Mouse (Mus musculus) limb, embryonic 10.5 days (tissue): ENCODE data around the gene Zfp827. TPM values are rescaled to one million over a fixed set of nuclear protein-coding genes. Genes with fewer than 3 reads are reported as not detected.

Experiments
- DNase-seq: peaks from one replicate; pipeline ENCODE4 v3.0.0-alpha.2; 2017; ENCODE audit warnings: low spot score
- H3K27ac ChIP-seq: fragments of 300-500 bp; sonication (generic); 2 replicates; pipeline ENCODE4 v1.5.1; 2016; ENCODE audit warnings: mild to moderate bottlenecking
- H3K27me3 ChIP-seq: fragments of 300-500 bp; sonication (generic); 2 replicates; pipeline ENCODE4 v1.6.1; 2016; ENCODE audit warnings: low read depth, mild to moderate bottlenecking; ENCODE audit not compliant: poor library complexity, severe bottlenecking
- H3K36me3 ChIP-seq: fragments of 300-500 bp; sonication (generic); 2 replicates; pipeline ENCODE4 v1.6.1; 2016; ENCODE audit warnings: mild to moderate bottlenecking, moderate library complexity
- H3K4me1 ChIP-seq: fragments of 300-500 bp; sonication (generic); 2 replicates; pipeline ENCODE4 v1.6.1; 2016
- H3K4me3 ChIP-seq: fragments of 300-500 bp; sonication (generic); 2 replicates; pipeline ENCODE4 v1.5.1; 2016; ENCODE audit warnings: mild to moderate bottlenecking, moderate library complexity
- H3K9me3 ChIP-seq: fragments of 300-500 bp; sonication (generic); replicated peaks from 2 replicates; pipeline ENCODE4 v1.6.1; 2016; ENCODE audit warnings: mild to moderate bottlenecking
- WGBS: fragments of 180-500 bp; shearing (Covaris S2); methylation state at CpG from one replicate; pipeline ENCODE4 v1.1.7; 2016; 5-methylcytosine and 5-hydroxymethylcytosine counted together
- polyA plus RNA-seq: library from polyadenylated mRNA; unstranded; fragments of >200 nt; fragmentation: Nextera tagmentation; extraction: Ambion mirVana; gene quantifications from 2 replicates; pipeline ENCODE4 v1.2.1, GENCODE M21; 2016

Gene Zfp827
- polyA plus RNA-seq, 1 experiment from 2014 or later, result 7.9 TPM

DNA sequence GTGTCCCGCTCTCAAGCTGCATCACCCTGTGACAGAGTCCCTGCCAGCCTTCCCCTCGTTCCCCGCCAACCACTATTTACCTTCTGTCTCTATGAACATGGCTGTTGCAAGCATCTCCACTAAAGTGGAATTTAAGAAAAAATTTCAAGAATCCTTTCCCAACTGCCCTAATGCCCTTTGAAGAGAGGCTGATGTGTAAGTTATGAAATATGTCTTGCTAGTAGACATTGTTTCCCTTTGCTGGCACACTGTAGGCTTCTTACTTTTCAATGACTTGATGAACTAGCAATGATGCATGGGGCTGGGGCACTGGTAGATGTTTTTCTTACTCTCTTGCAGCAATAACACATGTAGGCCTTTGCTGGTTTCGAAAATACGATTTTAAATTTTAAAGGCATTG lies 49.0 kb downstream of the Zfp827 start:
- Histone ChIP-seq H3K4me1 (peaks cover 12% of the 10 kb centered on the region; the same call in 1 of the 2 replicates), H3K27ac (no peak overlapping the region), H3K36me3 (peaks cover 98% of the 10 kb centered on the region), H3K9me3 (no peaks in the 10 kb centered on the region), H3K27me3 (no peaks in the 10 kb centered on the region), H3K4me3 (no peak overlapping the region)
- no peak for DNase-seq
- WGBS, result 94% methylated on average over 5 of the region's 5 CpGs

DNA sequence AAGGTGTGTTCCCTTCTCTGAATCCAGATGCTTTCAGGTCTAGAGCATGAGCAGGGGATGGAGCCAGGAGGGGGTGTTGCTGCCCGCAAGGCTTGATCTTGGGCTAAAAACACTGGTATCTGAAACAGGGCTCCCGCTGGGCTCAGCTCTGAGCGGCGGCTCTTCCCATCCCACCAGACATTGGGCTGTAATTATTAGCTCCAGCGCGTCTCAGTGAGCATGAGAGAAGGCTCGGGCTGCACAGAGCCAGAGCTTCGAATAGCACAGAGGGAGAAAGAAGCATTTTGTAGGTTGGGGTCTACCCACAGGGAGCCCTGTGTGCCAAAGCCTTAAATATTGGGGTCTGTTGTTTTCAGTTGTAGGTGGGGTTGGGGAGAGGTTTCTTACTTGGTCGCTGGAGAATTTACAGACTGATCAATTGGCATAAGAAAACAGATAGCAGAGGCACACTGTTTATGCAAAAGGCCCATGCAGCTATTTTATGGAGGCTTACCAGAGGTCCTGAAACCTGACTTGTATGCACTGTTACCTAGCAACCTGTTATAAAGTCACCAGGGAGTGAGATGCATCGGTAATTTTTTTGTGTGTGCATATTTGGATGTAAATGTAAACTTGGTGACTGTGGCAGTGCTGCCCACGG lies 50.4 kb downstream of the Zfp827 start:
- H3K4me1 ChIP-seq, result peaks cover 12% of the 10 kb centered on the region; the same call in 1 of the 2 replicates
- H3K9me3 ChIP-seq, result no peaks in the 10 kb centered on the region
- H3K27me3 ChIP-seq, result no peaks in the 10 kb centered on the region
- DNase-seq, result no peak
- 54% methylated on average over 11 of the region's 11 CpGs for WGBS
- H3K36me3 ChIP-seq, result peaks cover 98% of the 10 kb centered on the region
- H3K4me3 ChIP-seq, result no peak overlapping the region
- no peak overlapping the region for H3K27ac ChIP-seq

- Histone ChIP-seq H3K9me3 (no peaks in the 10 kb centered on the region), H3K27me3 (no peaks in the 10 kb centered on the region), H3K4me3 (no peak overlapping the region), H3K4me1 (peaks cover 12% of the 10 kb centered on the region; the same call in 1 of the 2 replicates), H3K27ac (no peak overlapping the region), H3K36me3 (peaks cover 98% of the 10 kb centered on the region)
- DNase-seq, result no peak
- WGBS, result 85% methylated on average over 3 of the region's 3 CpGs
Measured at GRCm38 (mm10) chr8:79079196-79079561, 50.9 kb downstream of the Zfp827 start.

GRCm38 (mm10) chr8:79080096-79080739 lies 52.0 kb downstream of the Zfp827 start:
- WGBS, result 81% methylated on average over 6 of the region's 6 CpGs
- peaks cover 95% of the 10 kb centered on the region for H3K36me3 ChIP-seq
- no peak overlapping the region for H3K27ac ChIP-seq

DNA sequence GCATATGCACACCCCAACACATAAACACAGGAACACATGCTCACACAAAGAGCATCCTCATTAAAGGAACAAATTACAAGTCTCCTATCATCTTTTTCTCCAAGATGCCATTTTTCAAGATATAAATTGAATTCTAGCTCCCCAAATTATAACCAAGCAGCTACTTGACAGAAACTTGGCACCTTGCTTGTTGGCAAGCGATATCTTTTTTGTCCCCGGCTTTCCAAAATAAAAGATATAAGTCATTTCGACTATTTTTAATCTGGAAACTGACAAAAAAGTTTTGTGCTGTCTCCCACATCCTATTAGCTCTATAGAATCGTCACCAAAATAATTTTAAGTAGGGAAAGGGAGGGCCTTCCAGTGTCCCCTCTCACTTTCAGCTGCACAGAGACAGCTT lies 53.1 kb downstream of the Zfp827 start:
- Histone ChIP-seq H3K27me3 (no peaks in the 10 kb centered on the region), H3K36me3 (peaks cover 90% of the 10 kb centered on the region), H3K9me3 (no peaks in the 10 kb centered on the region), H3K4me3 (no peak overlapping the region), H3K27ac (no peak overlapping the region), H3K4me1 (peaks cover 12% of the 10 kb centered on the region; the same call in 1 of the 2 replicates)
- 95% methylated on average over 4 of the region's 4 CpGs for WGBS
- no peak for DNase-seq

More at GRCm38 (mm10) chr8:79080096-79080739, 52.0 kb downstream of the Zfp827 start:
- DNase-seq, result no peak
- no peak overlapping the region for H3K4me3 ChIP-seq
- H3K27me3 ChIP-seq, result no peaks in the 10 kb centered on the region
- H3K4me1 ChIP-seq, result peaks cover 12% of the 10 kb centered on the region; the same call in 1 of the 2 replicates
- no peaks in the 10 kb centered on the region for H3K9me3 ChIP-seq

- Histone ChIP-seq H3K9me3 (no peaks in the 10 kb centered on the region), H3K4me1 (peaks cover 12% of the 10 kb centered on the region; the same call in 1 of the 2 replicates), H3K27ac (no peak overlapping the region), H3K4me3 (no peak overlapping the region), H3K27me3 (no peaks in the 10 kb centered on the region), H3K36me3 (peaks cover 92% of the 10 kb centered on the region)
- no peak for DNase-seq
- 91% methylated on average over 10 of the region's 10 CpGs for WGBS
Measured at GRCm38 (mm10) chr8:79081955-79082354, 53.7 kb downstream of the Zfp827 start.

DNA sequence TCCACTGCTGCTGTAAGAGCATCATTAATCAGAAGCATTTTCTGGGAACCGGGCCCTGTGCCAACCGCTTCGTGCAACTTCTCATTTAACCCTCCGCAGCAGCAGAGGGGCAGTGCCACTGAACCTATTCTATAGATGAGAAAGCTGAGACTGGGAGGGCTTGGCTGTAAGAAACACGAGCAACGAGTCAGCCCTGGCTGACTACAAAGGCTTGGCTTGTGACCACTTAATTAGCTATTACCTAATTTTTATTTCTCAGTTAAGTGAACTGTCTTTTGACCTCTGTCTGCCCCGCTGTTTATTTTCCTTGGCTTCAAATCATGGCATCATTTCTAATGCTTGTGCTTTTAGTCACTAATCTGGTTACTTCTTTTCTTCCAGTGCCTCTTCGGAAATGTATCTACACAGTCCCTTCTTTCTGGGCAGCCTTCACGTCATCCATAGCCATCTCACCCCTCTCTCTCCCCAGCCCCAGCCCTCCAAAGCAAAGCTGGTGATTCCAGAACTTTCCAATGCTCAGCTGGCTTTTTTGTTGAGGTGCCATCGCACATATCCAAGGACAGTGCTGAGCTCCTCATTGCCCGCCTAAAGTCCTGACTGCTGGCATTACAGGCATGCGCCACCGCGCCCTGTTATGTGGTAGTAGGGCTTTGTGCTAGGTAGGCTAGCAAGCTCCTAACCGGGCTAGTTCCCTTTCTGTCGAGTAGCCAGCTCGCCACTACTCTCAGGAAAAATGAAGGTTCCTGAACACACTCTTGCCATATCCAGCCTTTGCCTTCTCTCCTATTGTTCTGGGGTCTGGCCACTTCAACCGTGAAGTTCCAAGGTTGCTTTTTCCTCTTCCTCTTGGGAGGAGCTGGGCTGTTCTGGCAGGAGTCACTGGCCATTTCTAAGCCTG lies 55.5 kb downstream of the Zfp827 start:
- WGBS, result 91% methylated on average over 18 of the region's 18 CpGs
- Histone ChIP-seq H3K27ac (no peak overlapping the region), H3K36me3 (peaks cover 92% of the 10 kb centered on the region), H3K9me3 (no peaks in the 10 kb centered on the region), H3K27me3 (no peaks in the 10 kb centered on the region), H3K4me1 (peaks cover 9% of the 10 kb centered on the region; the same call in 1 of the 2 replicates), H3K4me3 (no peak overlapping the region)
- no peak for DNase-seq

DNA sequence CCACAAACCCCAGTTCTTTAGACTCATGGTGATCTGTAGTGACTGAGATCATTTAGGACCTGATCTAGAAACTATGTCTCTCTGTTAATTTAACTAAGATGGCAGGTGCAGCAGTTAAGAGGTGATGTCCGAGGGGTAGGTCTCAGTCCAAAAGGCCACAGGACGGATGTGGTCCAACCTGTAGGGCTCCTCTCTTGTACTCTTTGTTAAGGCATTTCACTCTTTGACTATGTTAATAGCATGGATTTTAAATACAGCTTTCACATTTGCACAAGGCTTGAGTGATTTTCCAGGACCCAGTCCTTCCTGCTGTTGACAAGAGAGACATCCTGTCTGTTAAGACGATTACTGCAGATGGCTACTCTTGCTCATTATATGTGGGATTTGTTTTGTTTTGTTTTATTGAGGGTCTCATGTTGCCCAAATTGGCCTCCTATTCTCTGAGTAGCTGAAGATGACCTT lies 56.2 kb downstream of the Zfp827 start:
- WGBS, result 87% methylated on average over 3 of the region's 3 CpGs
- H3K4me1 ChIP-seq, result peaks cover 3% of the 10 kb centered on the region; the same call in 1 of the 2 replicates
- H3K27me3 ChIP-seq, result no peaks in the 10 kb centered on the region
- no peak overlapping the region for H3K27ac ChIP-seq
- DNase-seq, result no peak
- peaks cover 92% of the 10 kb centered on the region for H3K36me3 ChIP-seq
- H3K9me3 ChIP-seq, result no peaks in the 10 kb centered on the region
- no peak overlapping the region for H3K4me3 ChIP-seq

DNA sequence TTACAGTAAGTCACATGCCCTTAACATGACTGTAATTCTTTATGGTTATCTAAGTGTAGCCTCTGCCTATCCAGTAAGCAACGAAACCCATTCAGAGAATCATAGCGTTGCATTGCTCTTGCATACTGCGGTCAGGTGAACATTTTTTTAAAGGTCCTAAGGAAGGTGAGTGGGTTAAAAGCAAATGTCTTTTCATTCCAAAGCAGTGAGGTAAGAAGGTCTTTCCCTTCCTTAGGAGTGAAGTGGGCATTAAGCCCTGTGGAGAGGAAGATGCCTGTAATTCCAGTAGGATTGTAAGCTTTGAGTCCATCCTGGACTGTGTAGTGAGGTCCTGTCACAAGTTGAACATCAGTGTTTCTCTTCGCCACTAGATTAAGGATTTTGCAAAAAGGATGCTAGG lies 66.2 kb downstream of the Zfp827 start:
- Histone ChIP-seq H3K27ac (no peak overlapping the region), H3K36me3 (peaks cover 88% of the 10 kb centered on the region), H3K9me3 (no peaks in the 10 kb centered on the region), H3K4me1 (no peaks in the 10 kb centered on the region), H3K27me3 (no peaks in the 10 kb centered on the region), H3K4me3 (no peak overlapping the region)
- DNase-seq, result no peak
- WGBS, result 97% methylated on average over 4 of the region's 4 CpGs

GRCm38 (mm10) chr8:79095162-79095561 lies 66.9 kb downstream of the Zfp827 start:
- Histone ChIP-seq H3K4me1 (no peaks in the 10 kb centered on the region), H3K27me3 (no peaks in the 10 kb centered on the region), H3K36me3 (peaks cover 83% of the 10 kb centered on the region), H3K27ac (no peak overlapping the region), H3K9me3 (no peaks in the 10 kb centered on the region), H3K4me3 (no peak overlapping the region)
- WGBS, result 96% methylated on average over 7 of the region's 7 CpGs
- no peak for DNase-seq

DNA sequence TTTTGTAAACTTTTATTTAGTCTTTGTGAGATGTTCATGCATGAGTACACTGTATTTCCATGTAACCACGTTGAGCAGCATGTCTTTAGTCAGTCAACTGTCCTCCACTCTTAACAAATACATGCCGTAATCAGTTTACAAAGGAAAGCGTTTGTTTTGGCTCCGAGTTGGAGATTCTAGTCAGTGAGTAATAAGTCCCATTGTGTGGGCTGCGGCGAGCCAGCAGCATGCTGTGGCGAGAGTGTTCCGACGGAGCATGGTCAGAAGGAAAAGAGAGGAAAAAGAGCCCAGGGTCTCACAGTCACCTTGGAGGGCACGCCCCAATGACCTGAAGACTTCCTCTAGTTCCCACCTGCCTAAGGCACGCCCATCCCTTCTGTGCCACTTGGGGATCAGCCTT lies 68.7 kb downstream of the Zfp827 start:
- 88% methylated on average over 11 of the region's 11 CpGs for WGBS
- DNase-seq, result no peak
- H3K27ac ChIP-seq, result no peak overlapping the region
- no peaks in the 10 kb centered on the region for H3K9me3 ChIP-seq
- peaks cover 75% of the 10 kb centered on the region for H3K36me3 ChIP-seq
- H3K4me3 ChIP-seq, result no peak overlapping the region
- no peaks in the 10 kb centered on the region for H3K4me1 ChIP-seq
- H3K27me3 ChIP-seq, result no peaks in the 10 kb centered on the region

GRCm38 (mm10) chr8:79102707-79103106 lies 74.5 kb downstream of the Zfp827 start:
- H3K4me3 ChIP-seq, result no peak overlapping the region
- DNase-seq, result no peak
- H3K27ac ChIP-seq, result no peak overlapping the region
- H3K9me3 ChIP-seq, result no peaks in the 10 kb centered on the region
- H3K4me1 ChIP-seq, result 0 out of 2 replicates have a peak, but pooled peaks cover 4% of the 10 kb centered on the region
- H3K27me3 ChIP-seq, result no peaks in the 10 kb centered on the region
- peaks cover 79% of the 10 kb centered on the region for H3K36me3 ChIP-seq
- WGBS, result 88% methylated on average over 4 of the region's 4 CpGs
